Mouse (Mus musculus) forebrain, embryonic 11.5 days (tissue): ENCODE data around the gene Eya4. TPM values are rescaled to one million over a fixed set of nuclear protein-coding genes. Genes with fewer than 3 reads are reported as not detected.

ENCODE experiments used
- ATAC-seq: fragments of 200-750 bp; cut with Nextera tagmentation; replicated peaks from 2 replicates; pipeline ENCODE4 v1.8.0; 2017; ENCODE audit warnings: moderate TSS enrichment; ENCODE audit not compliant: low FRiP score
- DNase-seq: peaks from one replicate; pipeline ENCODE4 v3.0.0-alpha.2; 2017; ENCODE audit warnings: low spot score
- H3K27ac ChIP-seq: fragments of 300-500 bp; sonication (generic); 2 replicates; pipeline ENCODE4 v1.5.1; 2014; ENCODE audit warnings: low read depth, low read length
- H3K27me3 ChIP-seq: fragments of 300-500 bp; sonication (generic); 2 replicates; pipeline ENCODE4 v1.6.1; 2014; ENCODE audit warnings: mild to moderate bottlenecking, low read length, mixed read lengths; ENCODE audit not compliant: control insufficient read depth, insufficient read depth
- H3K36me3 ChIP-seq: fragments of 300-500 bp; sonication (generic); 2 replicates; pipeline ENCODE4 v1.6.1; 2014; ENCODE audit warnings: mild to moderate bottlenecking, low read length, moderate library complexity, mixed read lengths; ENCODE audit not compliant: control insufficient read depth, insufficient read depth
- H3K4me1 ChIP-seq: fragments of 300-500 bp; sonication (generic); replicated peaks from 2 replicates; pipeline ENCODE4 v1.6.1; 2014; ENCODE audit warnings: low read length, mixed read lengths; ENCODE audit not compliant: control insufficient read depth, insufficient read depth
- H3K4me2 ChIP-seq: fragments of 300-500 bp; sonication (generic); 2 replicates; pipeline ENCODE4 v1.6.1; 2014; ENCODE audit warnings: low read depth, mild to moderate bottlenecking, low read length, moderate library complexity, mixed read lengths; ENCODE audit not compliant: severe bottlenecking
- H3K4me3 ChIP-seq: fragments of 300-500 bp; sonication (generic); 2 replicates; pipeline ENCODE4 v1.5.1; 2014; ENCODE audit warnings: low read depth, low read length
- H3K9ac ChIP-seq: fragments of 300-500 bp; sonication (generic); 2 replicates; pipeline ENCODE4 v1.6.1; 2014; ENCODE audit warnings: low read length
- H3K9me3 ChIP-seq: fragments of 300-500 bp; sonication (generic); 2 replicates; pipeline ENCODE4 v1.6.1; 2016; ENCODE audit warnings: low read length, mixed read lengths; ENCODE audit not compliant: control insufficient read depth
- WGBS: fragments of 180-500 bp; shearing (Covaris S2); extraction: QIAGEN DNeasy Blood & Tissue Kit; methylation state at CpG from one replicate; pipeline ENCODE4 v1.1.7; 2014; 5-methylcytosine and 5-hydroxymethylcytosine counted together
- polyA plus RNA-seq: library from polyadenylated mRNA; unstranded; fragments of >200 nt; fragmentation: Nextera tagmentation; extraction: Ambion mirVana; gene quantifications from 2 replicates; pipeline ENCODE4 v1.2.1, GENCODE M21; 2014

Gene Eya4
- polyA plus RNA-seq, 1 experiment from 2014 or later: 6.1 TPM

- 83% methylated on average over 6 of the region's 6 CpGs for WGBS
Observed at GRCm38 (mm10) chr10:23185391-23185790, 165.2 kb downstream of the Eya4 start.

GRCm38 (mm10) chr10:23181572-23182493, 168.8 kb downstream of the Eya4 start:
- DNase-seq: no peak
- WGBS: 87% methylated on average over 11 of the region's 11 CpGs

More at GRCm38 (mm10) chr10:23185391-23185790, 165.2 kb downstream of the Eya4 start:
- no peaks in the 10 kb centered on the region for H3K9me3 ChIP-seq
- H3K27me3 ChIP-seq: no peaks in the 10 kb centered on the region
- no peak overlapping the region for H3K4me3 ChIP-seq
- no peak overlapping the region for H3K27ac ChIP-seq
- H3K4me1 ChIP-seq: no peaks in the 10 kb centered on the region
- H3K9ac ChIP-seq: no peak overlapping the region
- ATAC-seq (no peak), DNase-seq (no peak)
- H3K4me2 ChIP-seq: no peak overlapping the region
- H3K36me3 ChIP-seq: no peaks in the 10 kb centered on the region

GRCm38 (mm10) chr10:23179285-23179684, 171.3 kb downstream of the Eya4 start:
- H3K4me3 ChIP-seq: no peak overlapping the region
- H3K9ac ChIP-seq: no peak overlapping the region
- no peaks in the 10 kb centered on the region for H3K27me3 ChIP-seq
- 16% methylated on average over 6 of the region's 6 CpGs for WGBS
- H3K9me3 ChIP-seq: no peaks in the 10 kb centered on the region
- no peak for DNase-seq
- no peak overlapping the region for H3K4me2 ChIP-seq
- 0 out of 2 replicates have a peak, but pooled peaks have one; percentile 21 for ATAC-seq
- no peaks in the 10 kb centered on the region for H3K4me1 ChIP-seq
- H3K36me3 ChIP-seq: no peaks in the 10 kb centered on the region
- H3K27ac ChIP-seq: no peak overlapping the region

More at GRCm38 (mm10) chr10:23181572-23182493, 168.8 kb downstream of the Eya4 start:
- no peak for ATAC-seq
- H3K4me3 ChIP-seq: no peak overlapping the region
- no peaks in the 10 kb centered on the region for H3K36me3 ChIP-seq
- H3K4me2 ChIP-seq: no peak overlapping the region
- no peak overlapping the region for H3K9ac ChIP-seq
- no peaks in the 10 kb centered on the region for H3K27me3 ChIP-seq
- no peaks in the 10 kb centered on the region for H3K9me3 ChIP-seq
- H3K4me1 ChIP-seq: no peaks in the 10 kb centered on the region
- H3K27ac ChIP-seq: no peak overlapping the region

GRCm38 (mm10) chr10:23177347-23178046, 173.1 kb downstream of the Eya4 start:
- H3K4me3 ChIP-seq: no peak overlapping the region
- no peak overlapping the region for H3K27ac ChIP-seq
- no peak for DNase-seq
- H3K9ac ChIP-seq: no peak overlapping the region
- no peaks in the 10 kb centered on the region for H3K4me1 ChIP-seq
- no peak overlapping the region for H3K4me2 ChIP-seq
- no peak for ATAC-seq
- no peaks in the 10 kb centered on the region for H3K27me3 ChIP-seq
- no peaks in the 10 kb centered on the region for H3K9me3 ChIP-seq
- WGBS: 70% methylated on average over 5 of the region's 5 CpGs
- H3K36me3 ChIP-seq: no peaks in the 10 kb centered on the region

GRCm38 (mm10) chr10:23176666-23177346, 173.8 kb downstream of the Eya4 start:
- Histone ChIP-seq H3K9ac (no peak overlapping the region), H3K9me3 (no peaks in the 10 kb centered on the region), H3K36me3 (no peaks in the 10 kb centered on the region), H3K27ac (no peak overlapping the region), H3K4me1 (no peaks in the 10 kb centered on the region), H3K4me3 (no peak overlapping the region), H3K4me2 (no peak overlapping the region), H3K27me3 (no peaks in the 10 kb centered on the region)
- 79% methylated on average over 8 of the region's 8 CpGs for WGBS
- ATAC-seq (no peak), DNase-seq (no peak)

- Histone ChIP-seq H3K4me2 (no peak overlapping the region), H3K27ac (no peak overlapping the region), H3K36me3 (no peaks in the 10 kb centered on the region), H3K4me3 (no peak overlapping the region), H3K9me3 (no peaks in the 10 kb centered on the region), H3K27me3 (no peaks in the 10 kb centered on the region), H3K4me1 (no peaks in the 10 kb centered on the region), H3K9ac (no peak overlapping the region)
- ATAC-seq (no peak), DNase-seq (no peak)
- WGBS: 84% methylated on average over 7 of the region's 7 CpGs
Observed at GRCm38 (mm10) chr10:23171541-23171940, 179.0 kb downstream of the Eya4 start.

GRCm38 (mm10) chr10:23165089-23165642, 185.4 kb downstream of the Eya4 start:
- Histone ChIP-seq H3K9ac (no peak overlapping the region), H3K4me2 (no peak overlapping the region), H3K36me3 (no peaks in the 10 kb centered on the region), H3K27ac (no peak overlapping the region), H3K4me1 (0 out of 2 replicates have a peak, but pooled peaks cover 2% of the 10 kb centered on the region), H3K4me3 (no peak overlapping the region), H3K27me3 (no peaks in the 10 kb centered on the region), H3K9me3 (no peaks in the 10 kb centered on the region)
- DNase-seq (no peak), ATAC-seq (no peak)
- 74% methylated on average over 7 of the region's 7 CpGs for WGBS

- H3K4me1 ChIP-seq: no peaks in the 10 kb centered on the region
- no peak overlapping the region for H3K4me3 ChIP-seq
- WGBS: 73% methylated on average over 10 of the region's 10 CpGs
- no peaks in the 10 kb centered on the region for H3K9me3 ChIP-seq
- no peak overlapping the region for H3K9ac ChIP-seq
- H3K4me2 ChIP-seq: no peak overlapping the region
- H3K27me3 ChIP-seq: no peaks in the 10 kb centered on the region
- no peak overlapping the region for H3K27ac ChIP-seq
- ATAC-seq: no peak
- no peak for DNase-seq
- H3K36me3 ChIP-seq: no peaks in the 10 kb centered on the region
Observed at GRCm38 (mm10) chr10:23159844-23160243, 190.7 kb downstream of the Eya4 start.
